Mouse (Mus musculus): ENCODE data around the gene Gm45233.

DNA sequence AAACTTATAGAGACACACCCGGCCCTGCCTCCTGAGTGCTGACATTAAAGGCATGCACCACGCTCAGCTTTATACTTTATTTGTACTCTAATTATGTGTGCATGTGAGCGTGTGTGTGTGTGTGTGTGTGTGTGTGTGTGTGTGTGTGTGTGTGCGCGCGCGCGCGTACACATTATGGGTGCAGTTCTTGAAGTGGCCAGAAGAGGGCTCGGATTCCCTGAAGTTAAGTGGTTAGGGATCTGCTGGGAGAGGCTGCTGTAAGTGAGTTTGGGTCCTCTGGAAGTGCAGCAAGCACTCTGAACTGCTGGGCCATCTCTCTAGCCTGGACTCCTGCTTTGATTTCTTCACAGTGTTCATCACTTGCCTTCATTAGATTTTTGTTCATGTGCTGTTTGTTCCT, 26.6 kb upstream of the Gm45233 start:
- TF ChIP-seq POLR2A (IDR thresholded peaks at IDR 0.05; ENCODE audit: control insufficient read depth, extremely low read depth, insufficient read depth, low read length, poor library complexity) (no peak), CTCF (IDR thresholded peaks at IDR 0.05; ENCODE audit: borderline replicate concordance, control insufficient read depth, extremely low read depth, insufficient read depth, low read length, poor library complexity) (peak; percentile 53; the same call in 1 of the 2 replicates)
